Mouse (Mus musculus): ENCODE results near the gene Sfi1.
"Not testable (repeated sequence)": the region's sequence is repeated elsewhere in the genome, so short reads cannot be mapped to it uniquely, and the experiment has no call there.

- TF ChIP-seq POLR2A, CTCF (IDR thresholded peaks at IDR 0.05; ENCODE audit: extremely low read depth, insufficient read depth, low read length): not testable (repeated sequence)
Observed at GRCm38 (mm10) chr11:3171931-3172330, 21.3 kb downstream of the Sfi1 start.

All from cortical plate, adult 2 months (tissue).